Mouse (Mus musculus) heart, adult 2 months (tissue): ENCODE measurements at regions not wholly inside any gene's neighbourhood (a gene's known extent, or its start where the extent isn't known, plus 50 kb on each side); places are given as distances from the start of the nearest gene placed in this dataset.

Source experiments
- CTCF ChIP-seq: fragments of 200-600 bp; IDR thresholded peaks from 2 replicates; pipeline ENCODE4 v1.8.1; 2022; ENCODE audit warnings: antibody characterized with exemption, mild to moderate bottlenecking, moderate library complexity
- POLR2A ChIP-seq: fragments of 200-500 bp; IDR thresholded peaks from 2 replicates; pipeline ENCODE4 v1.6.1; 2011; ENCODE audit warnings: mild to moderate bottlenecking, low read depth, low read length, control low read depth; ENCODE audit not compliant: insufficient read depth

DNA sequence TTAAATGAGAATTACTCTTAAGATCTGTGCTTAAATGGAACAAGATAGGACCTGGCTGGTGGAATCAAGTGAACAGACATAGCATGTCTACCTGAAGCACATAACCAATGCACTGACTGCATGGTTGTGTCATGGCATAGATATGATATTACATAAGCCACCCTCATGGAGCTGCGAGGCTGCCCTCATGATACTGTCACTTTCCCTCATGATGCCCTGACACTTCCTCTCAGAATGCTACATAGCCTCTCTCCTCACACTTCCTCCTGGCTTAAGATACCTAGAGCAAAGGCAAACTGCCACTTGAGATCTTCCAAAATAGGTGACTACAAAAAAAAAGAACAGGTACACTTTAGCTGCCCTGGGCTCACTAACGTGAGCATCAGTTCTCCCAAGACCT lies 278.9 kb upstream of the Kif2a start:
- TF ChIP-seq CTCF (no peak), POLR2A (no peak)
